Mouse (Mus musculus): ENCODE results near the gene Vmn1r113.
"Not testable (repeated sequence)": the region's sequence is repeated elsewhere in the genome, so short reads cannot be mapped to it uniquely, and the experiment has no call there.

Gene Vmn1r113

GRCm38 (mm10) chr7:20786985-20787384 is at the start of gene Vmn1r113:
TSS of gene Vmn1r113 (plus strand) at chr7:20787285.
- not testable (repeated sequence) for DNase-seq

GRCm38 (mm10) chr7:20770885-20771284 is 16.2 kb upstream of the Vmn1r113 start, which contains the start of gene Vmn1r112:
TSS of gene Vmn1r112 (plus strand) at chr7:20771185.
- DNase-seq, result not testable (repeated sequence)

- not testable (repeated sequence) for DNase-seq
These were observed 25.0 kb downstream of the Vmn1r113 start, which contains the start of gene Vmn1r114 for GRCm38 (mm10) chr7:20812086-20812485. TSS of gene Vmn1r114 (minus strand) at chr7:20812186.
